Mouse (Mus musculus): Measurements from ENCODE around the gene Tomm40l. TPM values are rescaled to one million over a fixed set of nuclear protein-coding genes. Genes with fewer than 3 reads are reported as not detected.

Gene Tomm40l
- polyA plus RNA-seq, 1 experiment: 77.3 TPM

Other genes starting within 250 kb of the Tomm40l start
- gene Fcgr2b, start 246.0 kb downstream of the Tomm40l start, polyA plus RNA-seq (2012; rRNA removed): 7.0 and 8.1 TPM in 2 replicates
- gene Fcgr4, start 203.6 kb downstream of the Tomm40l start, polyA plus RNA-seq (2012; rRNA removed): 0.23 and 0.64 TPM in 2 replicates
- gene Fcgr3, start 157.6 kb downstream of the Tomm40l start, polyA plus RNA-seq (2012; rRNA removed): 14.6 and 21.5 TPM in 2 replicates
- gene Cfap126, start 108.6 kb downstream of the Tomm40l start, polyA plus RNA-seq (2012; rRNA removed): 1.4 and 3.8 TPM in 2 replicates
- 206 and 256 TPM in 2 replicates for gene Sdhc, start 71.9 kb downstream of the Tomm40l start, polyA plus RNA-seq (2012; rRNA removed)
- gene Mpz, start 71.8 kb downstream of the Tomm40l start, polyA plus RNA-seq (2012; rRNA removed): 1.4 and 2.2 TPM in 2 replicates
- 514 and 520 TPM in 2 replicates for gene Pcp4l1, start 26.2 kb downstream of the Tomm40l start, polyA plus RNA-seq (2012; rRNA removed)
- gene Nr1i3, start 8.5 kb downstream of the Tomm40l start, polyA plus RNA-seq (2012; rRNA removed): 0.10 and 0.17 TPM in 2 replicates
- gene Apoa2, start 2.5 kb upstream of the Tomm40l start, polyA plus RNA-seq (2012; rRNA removed): 3.9 and 5.2 TPM in 2 replicates
- 37.1 and 40.6 TPM in 2 replicates for gene Fcer1g, start 11.9 kb upstream of the Tomm40l start, polyA plus RNA-seq (2012; rRNA removed)
- 10.2 and 10.9 TPM in 2 replicates for gene Adamts4, start 27.9 kb upstream of the Tomm40l start, polyA plus RNA-seq (2012; rRNA removed)
- gene Ndufs2, start 28.9 kb upstream of the Tomm40l start, polyA plus RNA-seq (2012; rRNA removed): 212 and 225 TPM in 2 replicates
- gene B4galt3, start 47.8 kb upstream of the Tomm40l start, polyA plus RNA-seq (2012; rRNA removed): 65.2 and 73.7 TPM in 2 replicates
- 69.4 and 83.5 TPM in 2 replicates for gene Ppox, start 58.7 kb upstream of the Tomm40l start, polyA plus RNA-seq (2012; rRNA removed)
- 73.0 and 83.2 TPM in 2 replicates for gene Usp21, start 65.5 kb upstream of the Tomm40l start, polyA plus RNA-seq (2012; rRNA removed)
- 90.5 and 94.3 TPM in 2 replicates for gene Ufc1, start 72.5 kb upstream of the Tomm40l start, polyA plus RNA-seq (2012; rRNA removed)
- 54.6 and 58.1 TPM in 2 replicates for gene Dedd, start 106.6 kb upstream of the Tomm40l start, polyA plus RNA-seq (2012; rRNA removed)
- gene Nit1, start 123.1 kb upstream of the Tomm40l start, polyA plus RNA-seq (2012; rRNA removed): 68.2 and 71.3 TPM in 2 replicates
- gene Pfdn2, start 123.2 kb upstream of the Tomm40l start, polyA plus RNA-seq (2012; rRNA removed): 137 and 151 TPM in 2 replicates
- gene Klhdc9, start 138.3 kb upstream of the Tomm40l start, polyA plus RNA-seq (2012; rRNA removed): 7.9 and 9.0 TPM in 2 replicates
- 2.6 and 3.1 TPM in 2 replicates for gene Nectin4, start 147.6 kb upstream of the Tomm40l start, polyA plus RNA-seq (2012; rRNA removed)
- gene Arhgap30, start 166.4 kb upstream of the Tomm40l start, polyA plus RNA-seq (2012; rRNA removed): 1.4 and 1.8 TPM in 2 replicates
- gene Usf1, start 188.8 kb upstream of the Tomm40l start, polyA plus RNA-seq (2012; rRNA removed): 105 and 119 TPM in 2 replicates
- gene Tstd1, start 196.4 kb upstream of the Tomm40l start, polyA plus RNA-seq (2012; rRNA removed): 4.1 and 5.0 TPM in 2 replicates
- gene F11r, start 215.0 kb upstream of the Tomm40l start, polyA plus RNA-seq (2012; rRNA removed): 8.6 and 9.5 TPM in 2 replicates

All from frontal cortex, adult 2 months (tissue).